Mouse (Mus musculus) layer of hippocampus, postnatal 36 days (tissue): Measurements from ENCODE around the gene Gch1. TPM values are rescaled to one million over a fixed set of nuclear protein-coding genes. Genes with fewer than 3 reads are reported as not detected.
"Not testable (repeated sequence)": the region's sequence is repeated elsewhere in the genome, so short reads cannot be mapped to it uniquely, and the experiment has no call there.

Experiments
- DNase-seq, 2 experiments: peaks; one replicate each; pipeline ENCODE4 v3.0.0; 2022
- total RNA-seq, 2 experiments: library from RNA; stranded (reverse); gene quantifications; 2 replicates each; pipeline ENCODE4 v1.2.3; 2021

Gene Gch1
- total RNA-seq, 2 experiments from 2014 or later = 1.4 to 1.6 TPM

DNA sequence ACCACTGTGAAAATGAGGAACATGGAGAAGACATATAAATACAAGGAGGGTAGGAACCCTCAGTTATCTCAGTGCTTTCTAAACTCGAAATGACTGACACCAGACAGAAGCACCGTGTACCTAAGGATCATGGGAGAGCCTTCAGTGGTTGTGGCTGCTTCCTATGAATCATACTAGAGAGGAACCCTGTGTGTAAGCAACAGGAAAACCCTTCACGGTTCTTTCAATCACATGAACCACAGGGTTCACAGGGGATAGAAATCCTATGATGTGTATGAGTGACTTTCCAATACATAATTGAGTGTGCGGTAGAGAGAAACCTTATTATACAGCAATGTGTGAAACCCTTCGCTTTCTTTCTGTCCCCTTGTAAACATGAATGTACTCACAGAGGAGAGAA, 24.1 kb downstream of the Gch1 start:
- no peak for DNase-seq

DNA sequence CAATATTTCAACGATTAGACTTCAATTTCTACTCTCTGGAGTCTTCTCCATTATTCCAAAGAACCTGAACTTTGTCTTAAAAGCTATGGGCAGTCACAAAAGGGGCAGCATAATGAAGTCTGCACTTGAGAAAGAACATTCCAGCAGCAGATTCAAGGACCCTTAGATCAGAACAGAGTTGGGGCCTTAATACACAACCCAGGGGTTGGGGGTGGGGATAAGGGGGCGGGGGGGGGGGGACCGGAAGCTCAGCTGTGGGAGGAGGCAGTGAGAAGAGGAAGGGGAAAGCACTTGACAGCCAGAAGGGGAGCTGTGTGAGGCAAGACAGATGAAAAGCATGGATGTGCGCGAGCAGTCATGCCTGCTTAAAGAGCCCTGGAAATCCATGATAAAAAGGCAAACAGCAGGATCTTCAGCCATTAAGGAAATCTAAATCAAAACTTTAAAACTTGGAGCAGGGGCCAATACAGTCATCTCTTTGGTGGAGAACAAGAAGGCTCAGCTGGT, 27.2 kb downstream of the Gch1 start:
- DNase-seq = no peak

DNA sequence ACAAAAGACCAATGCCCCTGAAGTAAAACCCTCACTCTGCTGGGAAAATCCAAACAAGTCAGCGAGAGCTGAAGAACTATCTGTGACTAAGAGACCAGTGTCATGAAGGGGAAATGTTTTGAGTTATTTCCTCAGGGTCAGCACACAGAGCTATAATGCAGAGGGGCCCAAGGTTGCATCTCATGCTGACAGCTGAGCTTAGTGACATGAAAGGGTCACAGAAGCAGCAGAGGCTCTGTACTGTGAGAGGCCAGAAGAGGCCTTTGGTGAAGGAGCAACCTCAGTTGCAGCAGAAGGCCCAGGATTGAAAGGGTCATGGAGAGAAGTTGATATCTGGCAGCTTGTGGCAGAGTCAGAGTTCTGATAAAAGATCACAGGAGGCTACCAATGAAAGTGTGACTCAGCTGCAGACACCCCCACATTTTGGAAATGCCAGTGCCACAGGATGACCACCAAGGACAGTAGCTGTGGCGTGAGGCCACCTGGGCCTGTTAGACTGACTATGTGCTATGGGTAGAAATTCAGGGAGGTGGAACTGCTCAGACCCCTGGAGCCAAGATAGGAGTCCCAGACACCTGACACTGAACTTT, 29.1 kb downstream of the Gch1 start:
- no peak for DNase-seq

DNA sequence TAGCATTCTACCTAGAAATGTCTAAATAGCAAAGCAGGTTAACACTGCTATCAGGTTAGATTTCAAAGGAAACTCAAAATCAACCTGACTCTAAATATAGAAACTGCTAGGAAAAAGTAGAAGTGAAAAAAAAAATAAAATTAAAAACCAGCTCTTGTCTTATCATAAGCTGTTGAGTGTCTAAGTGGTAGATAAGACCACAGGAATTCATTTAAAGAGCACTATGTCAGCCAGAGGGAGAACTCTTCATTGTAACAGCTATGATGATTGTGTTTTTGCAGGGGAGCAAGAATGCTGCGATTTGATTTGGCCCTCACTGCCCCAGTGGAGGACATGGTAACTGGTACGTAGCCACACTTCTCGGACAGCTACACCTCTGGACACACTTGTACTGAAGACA, 34.9 kb downstream of the Gch1 start:
- DNase-seq = no peak

DNA sequence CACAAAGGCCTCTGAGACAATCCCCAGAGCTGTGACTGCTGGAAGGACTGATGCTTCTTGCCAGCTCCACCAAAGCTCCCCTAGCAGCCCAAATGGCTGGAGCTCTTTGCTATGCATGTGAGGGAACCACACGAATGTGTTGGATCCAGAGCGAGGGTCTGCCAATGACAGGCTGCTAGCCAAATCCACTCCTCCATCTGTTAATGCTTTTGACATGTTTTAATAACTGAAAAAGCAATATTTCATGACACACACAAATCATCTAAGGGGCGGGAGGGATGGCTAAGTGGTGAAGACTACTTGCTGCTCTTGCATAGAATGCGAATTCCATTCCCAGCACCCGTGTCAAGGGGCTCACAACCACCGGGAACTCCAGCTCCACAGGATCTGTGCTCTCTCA, 37.9 kb downstream of the Gch1 start:
- DNase-seq = no peak

DNA sequence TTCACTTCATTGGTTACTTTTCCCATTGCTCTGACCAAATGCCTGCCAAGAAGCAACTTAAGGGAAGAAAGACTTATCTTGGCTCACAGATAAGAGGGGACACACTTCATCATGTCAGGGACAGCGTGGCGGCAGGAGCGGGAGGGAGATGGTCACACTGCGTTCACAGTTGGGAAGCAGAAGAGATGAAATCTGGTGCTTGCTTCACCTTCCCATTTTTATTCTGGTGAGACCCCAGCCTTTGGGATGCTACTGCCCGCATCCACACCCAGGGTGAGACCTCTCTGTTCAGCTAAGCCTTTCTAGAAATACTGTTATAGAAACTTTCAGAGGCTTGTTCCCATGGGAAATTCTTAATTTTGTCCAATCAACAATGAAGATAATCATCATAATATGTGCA, 44.9 kb downstream of the Gch1 start:
- no peak for DNase-seq

DNA sequence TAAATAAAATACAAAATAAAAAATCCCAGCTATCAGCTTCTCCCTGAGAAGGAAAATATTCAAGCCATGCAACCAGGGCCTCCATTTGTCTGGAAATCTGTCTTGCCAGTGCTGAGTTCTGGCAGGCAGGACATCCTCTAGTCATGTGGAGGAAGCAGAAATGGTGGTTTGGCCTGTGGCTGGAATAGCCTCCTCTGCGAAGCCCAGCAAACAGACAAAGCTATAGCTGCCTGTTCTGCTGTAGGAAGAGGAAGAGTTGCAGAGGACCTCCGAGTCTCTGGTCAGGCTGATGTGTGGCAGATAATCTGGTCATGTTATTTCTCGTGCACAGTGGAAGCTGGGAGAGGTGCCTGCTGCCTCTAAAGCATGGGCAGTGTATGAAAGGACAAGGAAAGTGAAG, 50.4 kb downstream of the Gch1 start:
- no peak for DNase-seq

DNA sequence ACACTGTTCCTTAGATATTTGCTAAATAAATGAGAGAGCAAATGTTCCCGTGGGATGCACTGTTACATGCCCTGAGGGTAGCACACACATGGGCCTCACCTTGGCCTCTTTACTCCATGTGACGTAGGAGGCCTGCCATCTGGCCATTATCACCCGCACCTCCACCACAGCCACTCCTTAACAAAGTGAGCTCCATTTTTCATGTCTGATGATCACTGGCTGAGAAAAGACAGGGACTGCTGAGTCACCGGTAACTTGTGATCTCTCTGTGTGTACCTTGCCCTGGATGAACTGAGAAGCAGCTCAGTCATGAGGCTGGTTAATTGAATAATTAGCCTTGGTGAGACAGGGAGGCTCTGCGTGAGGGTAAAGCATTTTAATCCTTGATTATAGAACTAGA, 52.6 kb downstream of the Gch1 start:
- no peak for DNase-seq

DNA sequence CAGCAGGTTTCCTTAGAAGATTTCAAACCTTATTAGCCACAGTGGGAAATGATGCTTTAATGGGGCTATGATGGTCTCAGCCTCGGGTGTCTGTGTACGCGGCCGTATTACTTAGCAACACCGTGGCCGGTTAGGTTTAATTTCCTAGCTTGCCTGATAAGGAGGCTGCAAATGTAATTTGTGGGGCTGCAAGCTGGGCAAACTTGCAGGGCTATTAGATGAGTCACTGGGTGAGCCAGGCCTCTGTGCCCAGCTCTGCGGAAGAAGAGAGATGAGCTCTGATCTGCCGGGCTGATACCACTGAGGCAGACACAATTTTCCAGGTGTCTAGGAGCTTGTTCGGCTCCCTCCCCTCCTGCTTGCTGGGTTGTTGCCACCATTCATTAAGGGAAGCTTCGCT, 55.3 kb downstream of the Gch1 start:
- DNase-seq = no peak

DNA sequence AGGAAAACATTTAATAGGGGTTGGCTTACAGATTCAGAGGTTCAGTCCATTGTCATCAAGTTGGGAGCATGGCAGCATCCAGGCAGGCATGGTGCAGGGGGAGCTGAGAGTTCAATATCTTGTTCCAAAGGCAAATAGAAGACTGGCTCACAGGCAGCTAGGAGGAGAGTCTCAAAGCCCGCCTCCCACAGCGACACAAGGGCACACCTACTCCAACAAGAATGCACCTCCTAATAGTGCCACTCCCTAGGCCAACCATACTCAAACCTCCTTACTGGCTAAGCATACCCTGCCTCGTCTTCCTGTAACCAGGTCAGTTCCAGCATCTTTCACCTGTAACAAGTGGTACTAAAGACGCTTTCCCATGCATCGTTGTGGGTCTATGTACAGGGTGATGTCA, 61.2 kb downstream of the Gch1 start:
- no peak for DNase-seq

DNA sequence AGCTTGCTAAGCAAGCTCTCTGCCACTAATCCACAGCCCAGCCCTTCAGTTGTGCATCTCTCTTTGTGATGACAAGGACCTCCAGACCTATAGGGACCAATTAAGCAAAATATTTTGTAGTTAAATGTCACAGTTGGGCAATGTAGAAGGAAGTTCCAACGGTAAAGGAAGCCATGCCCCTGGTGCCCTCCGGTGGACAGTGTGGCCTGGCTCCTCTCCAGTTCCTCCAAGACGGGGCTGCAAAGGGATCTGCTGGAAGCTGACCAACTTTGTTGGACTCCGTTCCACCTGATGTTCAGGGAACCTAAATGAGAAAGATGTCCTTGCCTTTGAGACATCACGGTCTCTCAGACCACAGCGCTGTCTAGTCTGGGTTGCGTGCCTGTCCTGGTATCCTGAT, 71.7 kb downstream of the Gch1 start:
- no peak for DNase-seq

DNA sequence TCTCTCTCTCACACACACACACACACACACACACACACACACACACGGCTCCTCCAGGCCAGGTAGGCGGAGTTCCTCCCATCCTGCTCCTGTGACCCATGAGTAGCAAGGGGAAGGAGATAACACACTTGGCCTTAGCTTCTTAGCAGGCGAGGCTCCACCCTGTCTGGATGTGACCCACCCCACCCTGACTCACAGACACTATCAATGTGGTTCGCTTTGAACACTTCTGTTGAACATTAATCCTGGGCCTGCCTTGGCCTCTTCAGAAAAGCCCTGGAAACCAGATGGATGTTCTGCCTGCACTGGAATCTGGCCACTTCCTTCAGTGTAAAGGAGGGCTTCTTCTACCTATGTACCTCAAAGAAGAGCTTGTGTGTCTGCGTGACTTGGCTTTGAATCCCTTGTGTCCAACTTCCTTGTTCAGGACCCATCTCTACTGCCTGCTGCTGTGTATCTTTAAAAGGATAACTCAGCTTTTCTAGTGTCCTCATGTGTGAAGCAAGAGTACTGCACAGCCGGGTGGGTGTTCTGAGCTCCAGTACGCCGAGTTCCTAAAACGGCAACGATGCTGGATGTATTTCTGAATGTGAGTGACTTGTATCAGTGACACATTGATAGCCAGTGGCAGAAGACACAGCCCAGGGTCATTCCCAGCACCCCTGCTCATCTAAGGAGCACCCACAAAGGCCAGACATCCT, 73.0 kb downstream of the Gch1 start:
- no peak for DNase-seq

DNA sequence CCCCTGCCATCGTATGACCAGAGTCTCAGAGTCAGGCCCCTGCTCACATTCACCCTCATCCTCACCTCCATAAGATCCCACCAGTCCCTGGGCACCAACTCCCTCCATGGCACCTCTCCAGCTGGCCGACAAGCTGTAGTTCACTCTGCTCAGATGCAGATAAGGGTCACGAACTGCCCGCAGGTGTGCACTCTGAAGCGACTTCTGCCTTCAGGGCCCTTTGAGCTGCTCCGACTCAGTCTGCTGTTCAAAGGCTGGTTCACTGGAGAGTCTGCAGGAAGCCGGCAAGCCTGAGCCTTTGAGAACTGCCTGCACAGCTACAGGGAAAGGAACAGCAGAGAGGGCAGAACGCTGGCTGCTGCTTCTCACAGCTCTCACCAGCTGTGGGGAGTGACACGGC, 74.1 kb downstream of the Gch1 start:
- DNase-seq = no peak

DNA sequence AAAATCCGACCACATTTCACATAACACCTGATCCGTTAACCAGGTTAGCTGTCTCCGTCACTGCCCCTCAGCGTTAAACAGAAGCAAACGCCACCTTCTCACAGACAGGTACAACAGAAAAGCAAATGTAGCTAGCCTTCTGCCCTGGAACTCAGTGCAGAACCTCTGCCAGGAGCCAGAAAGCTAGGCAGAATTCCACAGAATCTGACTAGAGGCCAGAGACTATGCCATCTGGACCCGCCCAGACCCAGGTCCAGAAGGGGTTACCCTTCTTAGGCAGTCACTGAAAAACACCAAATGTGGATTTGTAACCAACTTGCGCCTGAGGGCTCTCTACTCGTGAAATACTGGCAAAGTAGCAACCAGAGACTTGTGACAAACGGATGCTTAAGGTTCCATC, 77.9 kb downstream of the Gch1 start:
- DNase-seq = no peak

DNA sequence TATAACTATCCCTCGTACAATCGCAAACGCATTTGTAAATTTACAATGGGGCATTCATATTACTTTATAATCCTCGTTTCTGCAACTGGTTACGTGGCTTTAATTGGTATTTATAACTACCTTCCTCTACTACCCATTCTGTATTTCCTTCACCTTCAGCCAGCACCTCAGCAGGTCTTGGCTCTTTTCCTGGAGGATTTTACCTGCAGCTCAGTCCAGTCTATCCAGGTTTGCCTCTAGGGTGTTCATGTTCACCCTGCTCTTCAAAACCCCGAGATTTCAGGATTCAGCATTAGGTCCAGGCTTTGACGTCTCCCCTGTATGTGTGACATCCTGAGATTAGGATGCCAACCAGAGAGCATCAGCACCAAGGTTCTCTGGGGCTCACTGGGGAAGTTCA, 78.8 kb downstream of the Gch1 start:
- DNase-seq = not testable (repeated sequence)

DNA sequence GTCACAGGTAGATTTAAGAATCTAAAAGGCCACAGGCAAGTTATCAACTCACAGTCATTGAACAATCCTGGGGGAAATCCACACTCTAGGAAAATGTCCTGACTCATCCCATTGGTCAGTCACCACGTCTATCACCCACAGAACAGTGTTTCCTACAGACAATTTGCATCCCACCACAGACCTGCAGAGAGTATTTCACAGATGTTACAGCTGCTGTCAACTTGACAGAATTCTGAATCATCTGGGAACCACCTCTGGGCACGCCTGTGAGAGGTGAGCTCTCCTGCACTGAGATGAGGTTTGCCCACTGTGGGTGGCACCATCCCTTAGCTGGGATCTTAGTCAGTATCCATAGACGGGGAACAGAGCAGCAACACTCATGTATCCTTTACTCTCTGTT, 81.8 kb downstream of the Gch1 start:
- no peak for DNase-seq

DNA sequence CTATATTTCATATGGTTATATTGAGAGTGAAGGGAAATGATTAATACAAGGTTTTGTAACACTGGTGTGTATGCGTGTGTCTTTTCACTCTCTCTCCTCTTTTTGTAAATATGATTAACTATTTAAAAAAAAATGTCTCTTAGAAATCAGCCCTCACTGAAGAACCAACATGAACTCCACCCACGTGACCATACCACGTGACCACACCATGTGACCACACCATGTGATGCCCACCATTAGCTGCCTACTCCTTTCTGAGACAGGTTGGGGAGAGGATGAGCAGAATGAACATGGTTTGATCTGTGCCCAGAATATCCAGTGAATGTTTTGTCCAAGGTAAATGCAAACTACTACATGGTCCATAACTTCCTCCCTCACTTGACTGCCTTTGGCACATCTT, 83.5 kb downstream of the Gch1 start:
- DNase-seq = no peak

DNA sequence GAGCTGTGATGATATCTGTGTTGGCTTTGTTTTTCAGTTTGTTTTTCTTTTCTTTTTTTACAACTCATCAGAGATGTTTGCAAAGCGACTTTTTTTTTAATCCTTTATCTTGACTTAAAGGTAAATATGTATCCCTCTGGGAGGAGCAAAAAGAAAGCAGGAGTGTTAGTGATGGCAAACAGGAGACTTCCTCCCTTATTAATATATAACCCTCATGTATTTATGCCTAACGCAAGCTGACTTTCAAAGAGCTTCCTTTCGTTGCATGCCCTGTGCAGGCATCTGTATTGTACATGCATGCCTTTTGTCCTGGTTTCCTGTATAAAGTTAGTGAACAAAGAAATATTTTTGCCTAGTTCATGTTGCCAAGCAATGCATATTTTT, 84.0 kb downstream of the Gch1 start:
- no peak for DNase-seq

DNA sequence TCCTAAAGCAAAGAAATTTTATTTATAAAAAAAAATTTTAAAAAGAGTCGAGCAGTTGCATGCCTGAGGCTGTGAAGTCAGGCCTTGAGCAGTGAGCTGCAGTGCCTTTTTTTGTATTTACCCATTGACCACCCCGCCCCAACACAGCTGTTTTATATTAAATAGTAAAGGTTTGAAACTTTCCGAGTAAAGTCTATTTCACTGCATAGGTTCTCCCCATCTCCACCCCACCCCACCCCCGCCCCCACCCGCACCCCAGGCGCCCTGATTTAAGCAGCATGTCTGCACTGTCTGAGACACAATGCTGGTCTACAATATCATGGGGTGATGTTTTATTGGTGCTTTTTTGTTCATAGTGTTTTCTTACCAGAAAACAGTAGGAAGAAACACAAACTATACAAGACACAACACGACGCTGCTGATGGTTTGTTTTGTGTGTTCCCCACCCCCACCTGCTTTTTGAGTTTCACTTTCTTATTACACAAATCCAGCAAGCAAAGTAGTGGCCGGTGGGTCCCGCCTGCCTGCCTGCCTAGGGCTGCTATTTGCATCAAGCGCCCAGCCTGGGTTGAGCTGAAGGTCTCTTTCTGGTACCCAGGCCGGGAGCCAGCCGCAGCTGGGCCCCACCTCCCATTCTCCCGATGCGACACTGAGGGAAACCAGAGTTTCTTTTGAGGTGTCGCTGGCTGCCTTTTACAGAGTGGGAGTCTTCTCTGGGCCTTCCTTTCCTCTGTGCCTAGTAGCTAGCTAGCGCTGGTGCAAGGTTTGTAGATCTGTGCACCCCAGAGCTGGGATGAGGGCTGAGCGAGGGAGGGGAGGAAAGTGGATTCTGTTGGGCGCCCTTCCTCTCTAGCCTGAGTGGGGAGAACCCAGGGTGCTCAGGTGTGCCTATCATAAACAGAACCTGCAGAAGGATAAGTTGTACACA, 84.7 kb downstream of the Gch1 start:
- DNase-seq = no peak
